Mouse (Mus musculus): Measurements from ENCODE around the gene C1qtnf3. TPM values are rescaled to one million over a fixed set of nuclear protein-coding genes. Genes with fewer than 3 reads are reported as not detected.
A peak's percentile ranks its signal among the peaks of the same experiment; 100 is the strongest.
"Not testable (repeated sequence)": the region's sequence is repeated elsewhere in the genome, so short reads cannot be mapped to it uniquely, and the experiment has no call there.

C1qtnf3 gene
- total RNA-seq, 1 experiment from 2014 or later: not detected

GRCm38 (mm10) chr15:10953465-10953864 is 1.3 kb downstream of the C1qtnf3 start:
- peak; percentile 91 to 93 for ATAC-seq (replicated peaks in 1 of 2; ENCODE audit: insufficient read depth in 1 of 2, low FRiP score in 2 of 2, low TSS enrichment in 1 of 2, low read depth in 1 of 2, poor library complexity in 2 of 2, severe bottlenecking in 2 of 2)

GRCm38 (mm10) chr15:10954381-10955016 is 2.4 kb downstream of the C1qtnf3 start:
- no peak for ATAC-seq (replicated peaks in 1 of 2; ENCODE audit: insufficient read depth in 1 of 2, low FRiP score in 2 of 2, low TSS enrichment in 1 of 2, low read depth in 1 of 2, poor library complexity in 2 of 2, severe bottlenecking in 2 of 2)

GRCm38 (mm10) chr15:10955156-10955555 is 3.0 kb downstream of the C1qtnf3 start:
- no peak for ATAC-seq (replicated peaks in 1 of 2; ENCODE audit: insufficient read depth in 1 of 2, low FRiP score in 2 of 2, low TSS enrichment in 1 of 2, low read depth in 1 of 2, poor library complexity in 2 of 2, severe bottlenecking in 2 of 2)

GRCm38 (mm10) chr15:10956706-10957105 is 4.6 kb downstream of the C1qtnf3 start:
- ATAC-seq (replicated peaks in 1 of 2; ENCODE audit: insufficient read depth in 1 of 2, low FRiP score in 2 of 2, low TSS enrichment in 1 of 2, low read depth in 1 of 2, poor library complexity in 2 of 2, severe bottlenecking in 2 of 2): no peak

GRCm38 (mm10) chr15:10959277-10960026 is 7.3 kb downstream of the C1qtnf3 start:
- no peak for ATAC-seq (replicated peaks in 1 of 2; ENCODE audit: insufficient read depth in 1 of 2, low FRiP score in 2 of 2, low TSS enrichment in 1 of 2, low read depth in 1 of 2, poor library complexity in 2 of 2, severe bottlenecking in 2 of 2)

- ATAC-seq (replicated peaks in 1 of 2; ENCODE audit: insufficient read depth in 1 of 2, low FRiP score in 2 of 2, low TSS enrichment in 1 of 2, low read depth in 1 of 2, poor library complexity in 2 of 2, severe bottlenecking in 2 of 2): no peak
Measured at GRCm38 (mm10) chr15:10960267-10960666, 8.1 kb downstream of the C1qtnf3 start.

GRCm38 (mm10) chr15:10962601-10963000 is 10.5 kb downstream of the C1qtnf3 start:
- no peak for ATAC-seq (replicated peaks in 1 of 2; ENCODE audit: insufficient read depth in 1 of 2, low FRiP score in 2 of 2, low TSS enrichment in 1 of 2, low read depth in 1 of 2, poor library complexity in 2 of 2, severe bottlenecking in 2 of 2)

- no peak for ATAC-seq (replicated peaks in 1 of 2; ENCODE audit: insufficient read depth in 1 of 2, low FRiP score in 2 of 2, low TSS enrichment in 1 of 2, low read depth in 1 of 2, poor library complexity in 2 of 2, severe bottlenecking in 2 of 2)
Measured at GRCm38 (mm10) chr15:10969439-10969838, 17.3 kb downstream of the C1qtnf3 start.

GRCm38 (mm10) chr15:10970777-10971176 is 18.6 kb downstream of the C1qtnf3 start:
- ATAC-seq (replicated peaks in 1 of 2; ENCODE audit: insufficient read depth in 1 of 2, low FRiP score in 2 of 2, low TSS enrichment in 1 of 2, low read depth in 1 of 2, poor library complexity in 2 of 2, severe bottlenecking in 2 of 2): no peak

- ATAC-seq (replicated peaks in 1 of 2; ENCODE audit: insufficient read depth in 1 of 2, low FRiP score in 2 of 2, low TSS enrichment in 1 of 2, low read depth in 1 of 2, poor library complexity in 2 of 2, severe bottlenecking in 2 of 2): no peak
Measured at GRCm38 (mm10) chr15:10977151-10977550, 25.0 kb downstream of the C1qtnf3 start.

- no peak for ATAC-seq (replicated peaks in 1 of 2; ENCODE audit: insufficient read depth in 1 of 2, low FRiP score in 2 of 2, low TSS enrichment in 1 of 2, low read depth in 1 of 2, poor library complexity in 2 of 2, severe bottlenecking in 2 of 2)
Measured at GRCm38 (mm10) chr15:10980712-10981111, 28.6 kb downstream of the C1qtnf3 start.

GRCm38 (mm10) chr15:10981377-10982063 is 29.4 kb downstream of the C1qtnf3 start, which contains the start of gene Amacr:
TSS of gene Amacr (plus strand) at chr15:10981756.
- peak; percentile 92 for ATAC-seq (replicated peaks in 1 of 2; ENCODE audit: insufficient read depth in 1 of 2, low FRiP score in 2 of 2, low TSS enrichment in 1 of 2, low read depth in 1 of 2, poor library complexity in 2 of 2, severe bottlenecking in 2 of 2)

- ATAC-seq (replicated peaks in 1 of 2; ENCODE audit: insufficient read depth in 1 of 2, low FRiP score in 2 of 2, low TSS enrichment in 1 of 2, low read depth in 1 of 2, poor library complexity in 2 of 2, severe bottlenecking in 2 of 2): no peak
Measured at GRCm38 (mm10) chr15:10982064-10982435, 29.9 kb downstream of the C1qtnf3 start.

GRCm38 (mm10) chr15:10985756-10986155 is 33.6 kb downstream of the C1qtnf3 start:
- ATAC-seq (replicated peaks in 1 of 2; ENCODE audit: insufficient read depth in 1 of 2, low FRiP score in 2 of 2, low TSS enrichment in 1 of 2, low read depth in 1 of 2, poor library complexity in 2 of 2, severe bottlenecking in 2 of 2): no peak

- ATAC-seq (replicated peaks in 1 of 2; ENCODE audit: insufficient read depth in 1 of 2, low FRiP score in 2 of 2, low TSS enrichment in 1 of 2, low read depth in 1 of 2, poor library complexity in 2 of 2, severe bottlenecking in 2 of 2): not testable (repeated sequence)
Measured at GRCm38 (mm10) chr15:10986477-10986876, 34.3 kb downstream of the C1qtnf3 start.

- ATAC-seq (replicated peaks in 1 of 2; ENCODE audit: insufficient read depth in 1 of 2, low FRiP score in 2 of 2, low TSS enrichment in 1 of 2, low read depth in 1 of 2, poor library complexity in 2 of 2, severe bottlenecking in 2 of 2): no peak
Measured at GRCm38 (mm10) chr15:10990411-10990810, 38.3 kb downstream of the C1qtnf3 start.

GRCm38 (mm10) chr15:10991566-10991965 is 39.4 kb downstream of the C1qtnf3 start:
- ATAC-seq (replicated peaks in 1 of 2; ENCODE audit: insufficient read depth in 1 of 2, low FRiP score in 2 of 2, low TSS enrichment in 1 of 2, low read depth in 1 of 2, poor library complexity in 2 of 2, severe bottlenecking in 2 of 2): no peak

GRCm38 (mm10) chr15:10999832-11000231 is 47.7 kb downstream of the C1qtnf3 start:
- ATAC-seq (replicated peaks in 1 of 2; ENCODE audit: insufficient read depth in 1 of 2, low FRiP score in 2 of 2, low TSS enrichment in 1 of 2, low read depth in 1 of 2, poor library complexity in 2 of 2, severe bottlenecking in 2 of 2): no peak
